Mouse (Mus musculus) myocyte (in vitro differentiated cells): ENCODE data around the gene Tmem168.

ENCODE experiments used
- CEBPB ChIP-seq: IDR thresholded peaks from 2 replicates; pipeline ENCODE4 v1.6.1; 2011; ENCODE audit warnings: mild to moderate bottlenecking, moderate library complexity; ENCODE audit not compliant: poor library complexity, insufficient read depth, severe bottlenecking
- E2F4 ChIP-seq: IDR thresholded peaks from one replicate; pipeline ENCODE4 v1.6.1; 2011; ENCODE audit warnings: mild to moderate bottlenecking, control low read depth, moderate library complexity; ENCODE audit not compliant: insufficient read depth
- MAX ChIP-seq: IDR thresholded peaks from one replicate; pipeline ENCODE4 v1.6.1; 2011; ENCODE audit warnings: low read depth, mild to moderate bottlenecking, control low read depth
- MYOD1 ChIP-seq, 3 experiments: IDR thresholded peaks; one replicate each; pipeline ENCODE4 v1.6.1; 2011; ENCODE audit warnings: control low read depth in 2 of 3, low read depth in 2 of 3, mild to moderate bottlenecking in 2 of 3, moderate library complexity in 1 of 3; ENCODE audit not compliant: insufficient read length in 2 of 3, control insufficient read depth in 1 of 3
- MYOG ChIP-seq, 3 experiments: IDR thresholded peaks; one replicate each; pipeline ENCODE4 v1.6.1; 2011; ENCODE audit warnings: control low read depth in 2 of 3, low read depth in 2 of 3, mild to moderate bottlenecking in 2 of 3; ENCODE audit not compliant: insufficient read length in 2 of 3, control insufficient read depth in 1 of 3, insufficient read depth in 1 of 3
- POLR2A ChIP-seq: IDR thresholded peaks from one replicate; pipeline ENCODE4 v1.6.1; 2011; ENCODE audit warnings: low read depth, mild to moderate bottlenecking, control low read depth, moderate library complexity; ENCODE audit not compliant: insufficient read length
- POLR2AphosphoS2 ChIP-seq: IDR thresholded peaks from one replicate; pipeline ENCODE4 v1.6.1; 2011; ENCODE audit warnings: low read depth, control low read depth; ENCODE audit not compliant: insufficient read length
- REST ChIP-seq: IDR thresholded peaks from one replicate; pipeline ENCODE4 v1.6.1; 2011; ENCODE audit warnings: mild to moderate bottlenecking, control low read depth, moderate library complexity; ENCODE audit not compliant: insufficient read depth, insufficient read length
- SRF ChIP-seq: IDR thresholded peaks from one replicate; pipeline ENCODE4 v1.6.1; 2011; ENCODE audit warnings: low read depth; ENCODE audit not compliant: control insufficient read depth, insufficient read length
- TCF12 ChIP-seq: IDR thresholded peaks from one replicate; pipeline ENCODE4 v1.6.1; 2011; ENCODE audit warnings: mild to moderate bottlenecking, control low read depth; ENCODE audit not compliant: poor library complexity, insufficient read depth, severe bottlenecking
- TCF3 ChIP-seq: IDR thresholded peaks from one replicate; pipeline ENCODE4 v1.6.1; 2011; ENCODE audit warnings: low read depth, control low read depth; ENCODE audit not compliant: insufficient read length
- USF1 ChIP-seq: IDR thresholded peaks from one replicate; pipeline ENCODE4 v1.6.1; 2011; ENCODE audit warnings: low read depth, mild to moderate bottlenecking, control low read depth, moderate library complexity

GRCm38 (mm10) chr6:13654081-13654480 lies 46.2 kb upstream of the Tmem168 start:
- TF ChIP-seq POLR2A (no peak), MYOG (IDR thresholded peaks at IDR 0.05; ENCODE audit: control insufficient read depth in 1 of 3, insufficient read depth in 1 of 3, insufficient read length in 2 of 3, low read depth in 2 of 3) (no peak), MAX (no peak), REST (no peak), POLR2AphosphoS2 (no peak), TCF12 (no peak), MYOD1 (IDR thresholded peaks at IDR 0.05; ENCODE audit: control insufficient read depth in 1 of 3, insufficient read length in 2 of 3, low read depth in 2 of 3) (no peak), CEBPB (no peak), E2F4 (no peak), USF1 (no peak), SRF (no peak), TCF3 (no peak)
